Mouse (Mus musculus) left cerebral cortex, postnatal 36 days (tissue): ENCODE data around the gene Pou6f2. TPM values are rescaled to one million over a fixed set of nuclear protein-coding genes. Genes with fewer than 3 reads are reported as not detected.

Experiments used
- DNase-seq, 2 experiments: peaks; one replicate each; pipeline ENCODE4 v3.0.0; 2021 to 2022; ENCODE audit warnings: low spot score in 2 of 2, mixed read lengths in 1 of 2
- intact Hi-C: fragments of 180-260 bp; cut with DNase I; formaldehyde crosslinking; loops from one replicate; pipeline ENCODE4 v1.15.1; 2025
- total RNA-seq, 2 experiments: library from RNA; stranded (reverse); gene quantifications; 2 replicates each; pipeline ENCODE4 v1.2.3; 2021

The Pou6f2 gene
- 1 to 10 TPM; 2.7 to 6.3 TPM for total RNA-seq

DNA sequence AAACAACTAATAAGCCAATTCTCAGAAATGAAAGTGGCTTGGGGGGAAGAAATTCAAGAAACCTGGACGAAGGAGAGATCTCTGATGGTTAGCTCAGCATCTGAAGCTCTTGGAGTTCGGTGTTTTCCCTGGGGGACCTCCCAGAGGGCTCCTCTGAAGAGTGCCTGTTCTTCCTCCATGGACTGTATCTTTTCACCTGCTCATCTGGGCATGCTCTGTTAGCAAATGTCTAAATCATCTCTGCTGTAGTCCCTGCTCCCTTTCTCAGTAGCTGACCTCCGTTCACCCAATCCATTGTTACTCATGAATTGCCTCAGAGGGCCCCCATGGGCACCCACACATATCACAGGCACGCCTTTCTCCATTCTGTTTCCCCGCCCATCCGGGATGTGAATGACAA lies at the start of gene Pou6f2:
Pou6f2 (minus strand) TSS at position 101 of the 400 bp plus-strand sequence.
- DNase-seq, result no peak
- intact Hi-C loops, result no loop called here

DNA sequence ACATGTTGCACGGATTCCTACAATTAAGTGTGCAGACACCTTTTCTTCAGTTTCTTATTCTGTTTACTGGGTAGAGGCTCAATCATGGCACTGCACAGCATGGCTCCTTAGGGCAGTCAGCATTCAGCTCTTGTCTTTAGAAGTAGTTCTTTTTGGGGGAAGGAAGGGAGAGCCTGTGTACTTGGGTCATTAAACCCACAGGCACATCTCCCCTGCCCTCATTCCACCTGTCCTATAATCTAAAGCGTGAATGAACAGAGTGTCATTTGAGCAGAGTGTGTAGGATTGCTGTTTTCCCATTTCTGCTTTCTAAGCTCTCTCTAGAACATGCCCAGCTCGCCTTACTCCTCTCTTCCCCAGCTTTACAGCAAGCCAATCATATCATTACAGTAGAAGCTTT lies 42.4 kb upstream of the Pou6f2 start:
- intact Hi-C loops, result no loop called here
- DNase-seq, result no peak

DNA sequence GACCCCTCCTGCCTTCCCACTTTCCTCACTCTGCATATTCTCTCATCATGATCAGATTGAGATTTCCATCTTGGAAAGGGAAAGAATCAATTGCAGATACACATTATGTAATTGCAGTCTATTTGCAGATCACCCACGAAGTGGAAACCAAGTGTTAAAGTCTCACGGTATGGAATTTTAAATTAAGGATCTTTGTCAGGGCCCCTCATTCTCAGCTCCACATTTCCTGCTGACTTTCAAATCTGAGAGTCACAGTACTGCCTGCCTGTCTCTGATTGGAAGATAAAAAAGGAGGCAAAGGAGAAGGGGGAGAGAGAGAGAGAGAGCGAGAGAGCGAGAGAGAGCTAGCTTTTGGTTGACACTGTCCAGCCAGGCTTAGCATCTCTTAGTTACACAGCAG lies 9.8 kb downstream of the Pou6f2 start:
- no peak for DNase-seq
- intact Hi-C loops, result no loop called here

DNA sequence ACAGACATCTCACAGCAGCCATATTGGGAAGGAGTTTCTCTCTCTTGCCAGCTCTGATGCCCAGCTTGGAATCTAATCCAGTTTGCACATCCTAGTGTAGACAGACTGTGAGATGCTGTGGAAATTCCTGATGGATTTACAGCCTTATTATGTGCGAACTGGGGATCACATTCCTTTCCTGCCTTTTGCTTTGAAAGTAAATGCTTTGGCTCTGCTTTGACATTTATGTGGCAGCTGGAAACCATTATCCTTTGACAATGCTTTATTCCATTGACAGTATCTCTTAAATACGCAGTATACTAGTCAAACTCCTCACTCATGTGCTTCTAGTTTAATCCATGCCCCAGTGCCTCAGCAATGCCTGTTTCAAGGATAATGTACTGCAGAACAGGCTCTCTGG lies 34.1 kb downstream of the Pou6f2 start:
- intact Hi-C loops, result no loop called here
- DNase-seq, result no peak

DNA sequence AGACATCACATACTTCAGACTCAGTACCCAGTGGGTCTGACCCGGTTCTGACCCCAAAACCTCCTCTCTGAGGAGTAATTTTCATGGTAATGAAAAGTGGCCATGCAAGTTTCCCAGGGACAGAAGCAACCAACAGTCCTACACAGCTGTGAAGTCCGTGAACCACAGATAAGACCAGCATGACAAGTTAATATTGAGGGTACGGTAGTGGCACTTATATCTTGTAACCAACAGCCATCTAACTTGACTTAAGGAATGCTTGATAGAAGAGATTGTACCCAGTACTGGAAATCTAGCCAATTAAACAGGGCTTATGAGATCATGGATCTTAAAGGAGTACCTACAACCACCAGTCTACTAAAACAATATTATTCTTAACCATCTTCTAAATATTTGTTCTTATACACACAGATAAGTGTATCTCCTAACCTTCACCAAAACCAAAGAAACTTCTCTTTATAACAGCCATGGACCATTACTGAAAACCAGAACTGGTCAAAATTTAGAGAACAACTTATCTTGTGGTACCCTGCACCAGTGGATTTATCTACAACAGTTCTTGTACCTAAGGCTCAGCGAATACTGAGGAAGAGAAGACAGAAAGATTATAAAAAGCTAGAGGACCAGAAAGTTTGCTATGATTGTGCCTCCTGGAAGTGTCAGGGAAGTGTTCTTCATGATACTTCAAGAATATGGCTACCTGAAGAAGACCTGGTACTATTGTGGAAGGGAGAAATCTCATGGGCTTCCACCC lies 52.7 kb downstream of the Pou6f2 start:
- intact Hi-C loops, result no loop called here

DNA sequence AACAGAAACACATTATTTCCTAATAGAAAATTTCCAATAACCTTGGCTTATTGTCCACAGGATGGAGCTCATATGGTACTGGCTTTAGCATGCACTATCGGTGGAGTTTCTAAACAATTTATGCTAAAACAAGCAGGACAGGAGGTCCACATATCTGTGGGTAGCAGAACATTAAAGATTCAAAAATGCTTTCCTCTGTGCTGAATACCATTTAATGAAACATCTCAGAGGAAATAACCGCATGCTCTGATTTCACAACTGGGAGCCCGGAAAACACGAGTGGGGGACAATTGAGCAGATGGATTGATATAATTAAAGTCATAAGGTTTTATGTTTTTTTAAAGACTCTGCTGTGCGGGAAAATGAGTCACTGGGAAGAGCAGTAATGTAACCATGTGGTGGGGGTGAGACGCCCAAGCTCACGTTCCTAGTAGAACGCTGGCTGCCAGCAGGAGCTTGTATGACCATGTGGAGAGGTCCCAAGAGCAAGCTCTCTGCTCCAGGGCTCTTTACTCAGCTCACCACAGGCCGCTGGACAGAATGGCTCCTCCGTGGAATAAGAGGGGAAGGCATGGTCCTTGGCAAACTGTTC lies 58.5 kb downstream of the Pou6f2 start:
- intact Hi-C loops, result no loop called here
- DNase-seq, result peak in 1 of 2 experiments; percentile 10

More for the DNA sequence above, 52.7 kb downstream of the Pou6f2 start:
- no peak for DNase-seq

DNA sequence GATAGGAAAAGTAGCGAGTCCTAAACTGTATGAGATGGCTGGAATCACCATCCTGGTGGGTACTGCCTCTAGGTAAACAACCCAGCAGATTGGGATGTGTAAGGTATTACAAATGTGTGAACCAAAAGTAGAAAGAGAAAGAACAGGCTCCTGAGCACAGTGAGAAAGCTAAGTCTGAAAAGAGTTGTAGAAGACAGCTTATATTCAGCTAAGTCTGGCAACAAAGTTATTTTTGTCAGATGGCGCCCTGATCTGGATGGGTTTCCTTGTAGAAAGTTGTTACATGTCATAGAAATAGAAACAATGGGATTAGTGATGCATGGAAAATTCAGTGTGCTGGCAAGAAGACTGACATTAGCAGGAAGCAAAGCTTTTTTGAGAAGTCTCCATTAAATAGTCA lies 59.5 kb downstream of the Pou6f2 start:
- intact Hi-C loops, result no loop called here
- peak; percentile 13 to 15 for DNase-seq

DNA sequence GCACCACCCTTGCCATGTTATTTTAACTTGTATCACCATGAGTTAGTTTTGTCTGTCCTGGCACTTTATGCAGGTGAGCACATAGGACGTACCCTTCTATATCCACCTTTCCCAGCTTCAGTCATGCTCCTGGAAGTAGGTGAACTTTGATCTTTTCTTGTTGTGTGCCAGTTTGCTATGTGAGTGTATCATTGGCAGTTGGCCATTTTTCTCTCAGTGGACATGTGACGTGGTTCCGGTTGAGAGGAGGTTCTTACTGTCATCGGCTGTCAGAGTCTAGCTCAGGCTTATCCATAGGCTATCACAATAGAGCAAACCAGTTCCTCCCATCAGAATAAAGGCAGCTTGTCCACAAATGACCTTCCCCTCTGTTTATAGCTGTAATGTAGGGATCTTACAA lies 63.5 kb downstream of the Pou6f2 start:
- intact Hi-C loops, result no loop called here
- no peak for DNase-seq

DNA sequence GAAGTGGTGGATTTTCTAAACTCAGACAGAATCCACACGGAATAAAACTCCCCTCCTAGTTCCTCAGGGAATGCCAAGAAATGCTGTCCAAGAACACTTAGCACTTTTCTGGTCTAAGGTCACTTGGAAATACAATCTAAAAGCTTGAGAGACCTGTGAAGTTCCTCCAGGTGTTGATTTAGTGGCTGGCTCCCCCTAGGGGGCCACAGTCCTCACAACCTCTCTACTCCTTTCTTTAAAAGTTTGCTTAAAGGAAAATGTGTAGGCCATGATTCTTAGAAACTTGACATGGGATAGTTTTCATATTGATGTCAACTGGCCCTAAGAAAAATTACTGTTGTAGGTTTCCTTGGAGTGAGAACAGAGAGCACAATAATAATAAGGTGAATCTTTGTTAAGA lies 64.9 kb downstream of the Pou6f2 start:
- no peak for DNase-seq
- intact Hi-C loops, result no loop called here

DNA sequence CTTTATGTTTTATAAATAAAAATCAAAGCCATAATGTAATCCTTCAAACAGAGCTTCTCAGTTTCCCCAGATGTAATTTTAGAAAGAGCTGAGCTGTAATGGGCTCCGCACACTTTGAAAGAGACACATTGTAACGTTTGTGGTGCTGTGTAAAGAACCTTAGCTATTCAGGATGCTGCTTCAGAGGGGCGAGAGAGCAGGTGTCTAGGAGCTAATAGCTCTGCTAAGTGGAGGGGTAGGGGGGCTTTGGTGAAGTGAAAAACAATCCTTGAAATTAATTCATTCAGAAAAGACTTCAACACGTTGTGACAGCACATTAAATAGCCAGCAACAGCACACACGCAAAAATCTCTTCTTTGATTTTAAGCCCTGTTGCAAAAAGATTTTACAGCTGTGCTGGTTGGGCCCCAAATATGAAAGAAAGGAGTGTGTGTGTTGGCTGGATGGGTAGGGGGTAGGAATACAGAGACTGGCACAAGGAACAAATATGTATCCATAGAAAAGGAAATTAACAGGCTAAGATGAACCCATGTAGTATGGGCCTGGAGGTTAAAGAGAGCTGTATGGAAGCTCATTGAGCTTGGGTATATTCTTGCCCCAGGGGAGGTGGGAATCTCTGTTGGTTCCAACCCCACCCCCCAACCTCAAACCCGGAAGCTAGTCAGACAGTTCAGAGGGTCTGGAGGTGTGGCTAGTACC lies 73.4 kb downstream of the Pou6f2 start:
- intact Hi-C loops, result no loop called here
- DNase-seq, result no peak

DNA sequence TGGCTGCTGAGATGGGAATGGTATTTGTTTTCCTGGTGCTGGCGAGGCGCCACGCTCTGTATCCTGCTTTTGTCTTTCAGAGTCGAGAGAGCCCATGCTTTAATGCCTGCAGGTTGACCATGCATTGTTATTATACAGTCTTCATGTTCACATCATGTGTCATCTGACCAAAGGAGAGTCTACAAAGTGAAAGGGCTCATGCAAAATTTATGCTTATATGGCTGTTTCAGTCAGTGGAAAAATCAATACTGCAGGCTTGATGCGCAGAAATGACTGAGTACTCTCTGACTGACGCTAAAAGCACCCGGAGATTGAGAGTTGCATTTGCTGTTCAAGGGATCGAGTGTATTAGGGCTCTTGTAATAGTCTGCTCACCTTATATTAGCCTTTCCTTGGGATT lies 74.1 kb downstream of the Pou6f2 start:
- DNase-seq, result no peak

DNA sequence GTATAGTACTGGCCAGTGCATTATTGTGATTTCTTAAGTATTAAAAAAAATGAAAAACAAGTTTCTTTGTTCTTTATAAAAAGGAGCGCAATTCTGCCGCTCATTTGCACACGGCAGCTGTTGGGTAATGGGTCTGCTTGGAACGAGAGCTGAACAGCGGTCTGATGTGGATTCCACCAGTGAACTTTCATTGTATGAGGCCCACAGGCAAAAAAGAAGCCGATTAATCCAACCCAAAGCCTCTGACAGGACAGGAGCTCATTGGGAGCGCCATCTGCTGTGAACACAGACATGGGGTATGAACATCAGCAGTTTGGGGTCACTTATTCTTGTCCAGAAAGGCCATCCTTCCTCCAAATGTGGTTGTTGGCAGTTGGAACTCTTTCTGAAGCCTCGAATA lies 84.9 kb downstream of the Pou6f2 start:
- DNase-seq, result no peak
- intact Hi-C loops, result no loop called here

More for the DNA sequence above, 74.1 kb downstream of the Pou6f2 start:
- intact Hi-C loops, result no loop called here

DNA sequence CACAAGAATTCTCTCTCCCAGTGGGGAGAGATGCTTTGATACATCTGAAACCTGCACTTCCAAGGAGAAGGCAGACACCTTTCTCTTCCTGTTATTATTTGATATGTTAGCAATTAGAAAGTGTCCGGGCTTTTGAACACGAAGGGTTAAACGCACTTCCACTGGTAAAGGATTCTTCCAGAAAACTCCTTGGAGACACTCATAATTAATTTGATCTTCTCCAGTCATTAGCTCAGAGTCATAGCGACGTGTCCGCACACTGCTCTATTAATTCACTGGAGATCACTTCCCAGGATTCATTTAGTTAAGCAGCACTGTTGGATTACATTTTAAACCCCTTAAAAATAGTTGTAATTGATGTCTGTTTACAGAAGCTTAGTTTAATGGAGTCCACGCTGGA lies 88.5 kb downstream of the Pou6f2 start:
- intact Hi-C loops, result no loop called here
- DNase-seq, result no peak

DNA sequence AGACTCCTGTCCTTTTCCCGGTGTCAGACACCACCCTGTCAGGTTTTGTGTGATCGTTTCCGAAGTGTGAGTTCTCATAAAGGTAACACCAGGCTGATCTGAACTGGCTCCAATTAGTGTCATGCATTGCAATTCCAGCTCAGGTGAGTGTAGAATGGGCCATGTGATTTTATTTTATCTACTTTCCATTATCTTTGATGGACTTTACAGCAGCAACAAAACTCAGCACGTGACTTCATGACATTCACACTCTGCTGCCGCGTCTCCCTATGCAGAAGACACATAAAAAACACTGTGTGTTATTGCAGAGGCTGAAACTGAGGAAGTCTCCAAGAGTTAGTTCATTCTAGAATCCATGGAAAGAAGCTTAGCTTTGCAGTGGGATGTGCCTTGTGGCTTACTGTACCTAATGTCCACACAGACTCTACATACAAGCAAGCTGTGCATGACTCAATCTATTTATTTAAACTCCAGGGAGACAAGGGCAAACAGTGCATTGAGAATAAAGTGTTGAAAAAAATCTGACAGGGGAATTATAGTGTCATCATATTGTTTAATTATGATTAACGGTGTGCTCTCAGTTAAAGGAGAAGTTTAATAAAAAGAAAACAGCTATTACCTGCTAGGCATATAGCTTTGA lies 90.9 kb downstream of the Pou6f2 start:
- DNase-seq, result no peak
- intact Hi-C loops, result no loop called here

DNA sequence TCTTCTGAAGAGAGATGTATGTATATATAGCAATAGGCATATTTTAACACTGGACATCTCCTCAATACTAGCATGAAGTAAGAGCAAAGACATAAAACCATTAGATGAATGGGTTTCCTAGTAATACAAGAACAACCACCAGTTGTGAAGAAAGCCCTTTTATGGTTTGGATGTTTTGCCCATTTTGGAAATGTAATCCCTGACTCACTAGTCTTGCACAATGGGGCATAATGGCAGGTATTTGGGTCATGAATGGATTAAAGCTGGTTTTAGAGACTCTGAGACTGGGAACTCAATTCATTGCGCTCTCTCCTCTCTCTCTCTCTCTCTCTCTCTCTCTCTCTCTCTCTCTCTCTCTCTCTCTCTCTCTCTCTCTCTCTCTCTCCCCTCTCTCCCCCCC lies 97.5 kb downstream of the Pou6f2 start:
- no peak for DNase-seq
- intact Hi-C loops, result no loop called here

DNA sequence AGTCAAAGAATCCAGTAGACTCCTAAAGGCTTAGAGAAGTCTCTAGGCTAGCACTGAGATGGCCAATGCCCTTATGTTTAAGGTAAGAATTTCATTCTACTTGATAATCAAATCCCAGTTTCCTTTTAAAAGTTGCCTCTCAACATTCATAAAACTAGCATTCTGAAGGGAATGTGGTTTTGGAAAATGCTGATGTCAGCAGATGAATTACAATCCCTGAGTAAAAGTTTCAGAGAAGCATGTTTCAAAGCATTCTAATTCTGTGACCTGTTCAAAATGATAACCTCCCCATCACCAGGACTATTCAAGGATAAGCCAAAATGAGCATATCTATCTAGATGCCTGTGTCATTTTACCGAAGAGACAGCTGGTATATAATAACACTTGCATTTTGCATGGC lies 104.0 kb downstream of the Pou6f2 start:
- intact Hi-C loops, result no loop called here
- no peak for DNase-seq

DNA sequence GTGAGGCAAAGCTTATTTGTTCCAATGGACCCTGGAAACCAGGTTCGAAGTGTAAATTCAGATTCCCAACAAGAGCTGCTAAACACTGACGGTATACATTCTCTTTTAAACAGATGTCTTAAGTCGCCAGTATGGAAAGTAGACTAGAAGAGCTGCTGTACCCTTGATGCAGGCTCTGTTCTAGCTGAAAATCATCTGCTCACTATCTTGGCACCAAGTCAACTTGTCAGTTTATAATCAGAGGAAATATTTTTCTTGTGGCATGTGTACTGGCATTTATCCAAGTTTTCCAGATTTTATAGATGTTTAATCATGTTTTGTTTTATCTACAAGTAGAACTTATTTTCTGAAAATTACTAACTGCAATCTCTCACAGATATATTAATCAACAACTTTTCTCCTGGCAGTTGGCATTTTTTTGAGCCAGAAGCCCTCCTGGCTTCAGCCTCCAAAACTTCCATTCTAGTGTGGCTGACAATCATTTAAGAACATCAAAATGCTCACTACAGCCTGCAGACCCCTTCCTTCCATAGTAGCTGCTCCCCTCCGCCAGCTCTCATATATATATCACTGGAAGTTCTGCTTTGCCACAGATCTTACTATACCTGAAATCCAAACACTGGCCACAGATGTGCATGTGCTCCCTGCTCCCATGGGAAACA lies 107.1 kb downstream of the Pou6f2 start:
- DNase-seq, result no peak
- intact Hi-C loops, result no loop called here

DNA sequence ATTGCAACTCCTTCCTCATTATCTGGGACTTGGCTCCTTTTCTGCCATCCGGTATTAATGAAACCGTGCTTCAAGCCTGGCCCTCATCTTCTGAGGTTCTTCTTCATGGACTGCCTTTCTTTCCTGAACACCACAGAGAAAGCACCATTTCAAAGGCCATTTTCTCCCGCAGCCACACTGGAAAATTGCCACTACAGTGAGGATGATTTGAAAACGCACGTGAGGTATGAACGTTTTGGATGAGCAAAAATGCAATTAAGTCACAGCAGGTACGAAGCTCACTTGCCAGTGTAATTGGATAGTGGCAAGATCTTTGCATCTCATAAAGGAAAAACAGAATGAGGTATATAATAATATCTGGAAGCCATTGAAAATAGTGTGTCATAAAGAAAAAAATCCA lies 110.0 kb downstream of the Pou6f2 start:
- intact Hi-C loops, result no loop called here
- DNase-seq, result no peak

DNA sequence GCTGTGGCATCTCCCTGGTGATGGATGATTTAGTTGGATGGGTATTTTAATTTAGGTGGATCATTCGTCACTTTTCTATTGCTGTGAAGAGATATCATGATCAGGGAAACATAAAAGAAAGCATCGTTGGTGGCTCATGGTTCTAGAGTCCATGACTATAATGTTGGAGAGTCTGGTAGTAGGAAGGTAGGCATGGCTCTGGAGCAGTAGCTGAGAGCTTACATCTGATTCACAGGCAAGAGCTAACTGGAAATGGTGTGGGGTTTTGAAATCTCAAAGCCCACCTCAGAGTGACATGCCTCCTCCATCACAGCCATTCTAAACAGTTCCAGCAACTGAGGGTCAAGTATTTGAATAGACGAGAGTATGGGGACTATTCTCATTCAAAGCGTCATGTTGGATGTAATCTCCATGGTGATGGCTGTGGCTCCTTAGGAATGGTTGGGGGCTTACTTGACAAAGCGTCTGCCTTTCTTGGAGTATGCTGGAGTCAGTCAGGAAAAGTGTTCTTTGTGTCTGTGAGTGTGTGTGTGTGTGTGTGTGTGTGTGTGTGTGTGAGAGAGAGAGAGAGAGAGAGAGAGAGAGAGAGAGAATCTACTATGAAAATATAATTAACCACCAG lies 115.0 kb downstream of the Pou6f2 start:
- DNase-seq, result no peak
- intact Hi-C loops, result no loop called here

DNA sequence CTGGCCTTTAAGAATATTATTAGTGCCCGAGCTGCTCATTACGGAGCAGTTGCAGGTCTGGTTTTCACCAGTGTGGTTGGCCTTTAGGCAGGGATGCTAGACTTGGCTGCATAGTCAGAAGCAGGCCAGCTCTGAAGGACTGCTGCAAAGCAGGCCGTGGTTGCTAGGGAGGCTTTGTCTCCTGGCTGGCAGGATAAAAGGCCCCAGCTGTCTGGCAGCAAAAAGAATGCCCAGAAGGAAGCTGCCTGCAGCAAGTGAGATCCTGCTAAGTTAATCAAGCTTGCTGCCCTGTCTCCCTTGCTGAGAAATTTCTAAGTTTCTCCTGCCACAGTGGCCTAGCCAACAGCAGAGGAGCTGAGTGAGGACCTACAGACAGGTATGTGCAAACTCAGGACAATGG lies 116.4 kb downstream of the Pou6f2 start:
- peak; percentile 26 to 27 for DNase-seq
- intact Hi-C loops, result no loop called here
